Mouse (Mus musculus): ENCODE data around the gene Tmem238. TPM values are rescaled to one million over a fixed set of nuclear protein-coding genes. Genes with fewer than 3 reads are reported as not detected.
A peak's percentile ranks its signal among the peaks of the same experiment; 100 is the strongest.

Gene Tmem238
- polyA plus RNA-seq (2014; fragmentation: Nextera tagmentation; extraction: Ambion mirVana) = 0.78 and 0.93 TPM in 2 replicates

DNA sequence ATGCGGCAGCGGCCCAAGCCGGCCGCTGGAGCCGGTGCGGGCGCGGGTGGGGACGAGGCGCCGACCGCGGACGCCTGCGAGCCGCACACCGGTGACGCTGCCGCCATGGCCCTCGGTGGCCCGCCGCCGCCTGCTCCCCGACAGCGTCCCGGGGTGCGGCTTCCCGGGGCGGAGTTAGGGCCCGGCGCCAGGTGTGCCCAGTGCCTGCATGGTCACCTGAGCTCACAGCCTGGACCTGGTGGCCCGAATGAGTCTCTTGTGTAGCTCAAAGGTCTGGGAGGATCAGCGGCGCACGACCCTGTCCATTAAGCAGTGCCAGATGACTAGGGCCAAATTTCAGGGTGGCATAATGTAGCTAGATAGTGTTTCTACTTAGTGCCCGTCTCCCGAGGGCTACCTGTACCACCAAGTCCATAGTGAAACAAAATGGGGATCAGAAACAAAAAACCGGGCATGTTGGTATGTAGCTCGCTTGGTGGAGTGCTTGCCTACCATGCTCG lies at the start of gene Tmem238:
Gene Tmem238, minus strand, starts transcription at position 221 of the 500 bp plus-strand sequence.
- WGBS = 28% methylated on average over 12 of the region's 40 CpGs
- no peaks in the 10 kb centered on the region for H3K4me1 ChIP-seq (replicated peaks; ENCODE audit: control insufficient read depth, insufficient read depth, low read length)
- H3K36me3 ChIP-seq (ENCODE audit: control insufficient read depth, insufficient read depth, low read length) = no peaks in the 10 kb centered on the region
- H3K4me2 ChIP-seq (replicated peaks; ENCODE audit: low read depth, low read length) = peak within 1 kb of the TSS; percentile 84
- ATAC-seq (ENCODE audit: low FRiP score) (no peak), DNase-seq (ENCODE audit: low spot score) (peak; percentile 38)
- peak within 1 kb of the TSS; percentile 78 for H3K9ac ChIP-seq (ENCODE audit: low read depth, low read length)
- H3K4me3 ChIP-seq (ENCODE audit: low read depth, low read length) = peak within 1 kb of the TSS; percentile 45
- peaks cover 6% of the 10 kb centered on the region; the same call in 1 of the 2 replicates for H3K27me3 ChIP-seq (ENCODE audit: control insufficient read depth, insufficient read depth, low read length)
- no peak within 1 kb of the TSS for H3K27ac ChIP-seq (ENCODE audit: low read depth, low read length)
- no peaks in the 10 kb centered on the region for H3K9me3 ChIP-seq (ENCODE audit: control insufficient read depth, low read length)

GRCm38 (mm10) chr7:4837639-4838038 lies 48.2 kb upstream of the Tmem238 start:
- Histone ChIP-seq H3K9ac (ENCODE audit: low read depth, low read length) (no peak overlapping the region), H3K4me3 (ENCODE audit: low read depth, low read length) (no peak overlapping the region), H3K27me3 (ENCODE audit: control insufficient read depth, insufficient read depth, low read length) (peaks cover 21% of the 10 kb centered on the region), H3K4me2 (replicated peaks; ENCODE audit: low read depth, low read length) (no peak overlapping the region), H3K36me3 (ENCODE audit: control insufficient read depth, insufficient read depth, low read length) (no peaks in the 10 kb centered on the region), H3K27ac (ENCODE audit: low read depth, low read length) (no peak overlapping the region), H3K9me3 (ENCODE audit: control insufficient read depth, low read length) (no peaks in the 10 kb centered on the region), H3K4me1 (replicated peaks; ENCODE audit: control insufficient read depth, insufficient read depth, low read length) (no peaks in the 10 kb centered on the region; the same call in none of the 2 replicates)
- ATAC-seq (ENCODE audit: low FRiP score) = no peak
- WGBS = 13% methylated on average over 1 of the region's 1 CpGs
- DNase-seq (ENCODE audit: low spot score) = no peak

- Histone ChIP-seq H3K27ac (ENCODE audit: low read depth, low read length) (peak overlapping the region; percentile 67; the same call in 1 of the 2 replicates), H3K4me2 (replicated peaks; ENCODE audit: low read depth, low read length) (peak overlapping the region; percentile 96), H3K4me3 (ENCODE audit: low read depth, low read length) (peak overlapping the region; percentile 55), H3K4me1 (replicated peaks; ENCODE audit: control insufficient read depth, insufficient read depth, low read length) (no peaks in the 10 kb centered on the region; the same call in 1 of the 2 replicates), H3K9me3 (ENCODE audit: control insufficient read depth, low read length) (no peaks in the 10 kb centered on the region), H3K9ac (ENCODE audit: low read depth, low read length) (peak overlapping the region; percentile 73), H3K36me3 (ENCODE audit: control insufficient read depth, insufficient read depth, low read length) (no peaks in the 10 kb centered on the region), H3K27me3 (ENCODE audit: control insufficient read depth, insufficient read depth, low read length) (peaks cover 17% of the 10 kb centered on the region)
- DNase-seq (ENCODE audit: low spot score) = peak; percentile 79
- ATAC-seq (ENCODE audit: low FRiP score) = peak; percentile 92
- WGBS = 0% methylated on average over 40 of the region's 51 CpGs
Observed at GRCm38 (mm10) chr7:4836351-4836792, 46.9 kb upstream of the Tmem238 start.

DNA sequence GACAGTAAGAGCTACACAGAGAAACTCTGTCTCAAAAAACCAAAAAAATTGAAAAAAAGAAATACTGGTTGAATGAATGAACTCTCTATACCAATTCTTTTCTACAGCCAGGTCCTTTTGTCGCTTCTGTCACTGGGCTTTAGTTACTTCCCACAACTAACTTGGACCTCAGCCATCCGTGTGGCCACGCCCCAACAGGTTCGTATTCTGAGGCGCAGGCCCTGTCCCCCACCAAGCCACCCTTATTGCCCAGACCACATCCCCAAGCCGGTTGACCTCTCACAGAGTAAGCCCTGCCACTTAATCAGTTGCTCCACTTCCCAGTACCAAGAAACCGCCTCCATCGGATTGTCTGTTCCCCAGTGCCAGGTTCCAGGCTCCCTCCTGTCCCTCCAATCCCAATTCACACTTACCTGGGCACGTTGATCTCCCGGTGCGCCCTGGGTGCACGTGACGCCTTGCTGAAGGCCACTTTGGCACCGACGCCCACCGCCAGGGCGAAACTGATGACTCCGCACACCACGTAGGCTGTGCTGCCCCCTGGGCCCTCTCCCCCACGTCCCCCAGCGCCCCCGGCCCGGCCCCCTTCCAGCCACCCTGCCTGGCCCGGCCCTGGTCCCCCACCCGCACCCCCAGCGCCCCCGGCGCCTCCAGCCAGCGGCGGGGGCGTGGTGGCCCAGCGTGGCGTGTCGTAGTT lies 46.3 kb upstream of the Tmem238 start:
- H3K4me3 ChIP-seq (ENCODE audit: low read depth, low read length) = peak overlapping the region; percentile 55
- 7% methylated on average over 34 of the region's 34 CpGs for WGBS
- H3K4me1 ChIP-seq (replicated peaks; ENCODE audit: control insufficient read depth, insufficient read depth, low read length) = no peaks in the 10 kb centered on the region; the same call in 1 of the 2 replicates
- H3K4me2 ChIP-seq (replicated peaks; ENCODE audit: low read depth, low read length) = peak overlapping the region; percentile 96
- 0 out of 2 replicates have a peak overlapping the region, but pooled peaks have one; percentile 6 for H3K27ac ChIP-seq (ENCODE audit: low read depth, low read length)
- H3K36me3 ChIP-seq (ENCODE audit: control insufficient read depth, insufficient read depth, low read length) = no peaks in the 10 kb centered on the region
- DNase-seq (ENCODE audit: low spot score) (no peak), ATAC-seq (ENCODE audit: low FRiP score) (no peak; the same call in none of the 2 replicates)
- no peaks in the 10 kb centered on the region for H3K9me3 ChIP-seq (ENCODE audit: control insufficient read depth, low read length)
- H3K27me3 ChIP-seq (ENCODE audit: control insufficient read depth, insufficient read depth, low read length) = peaks cover 18% of the 10 kb centered on the region
- H3K9ac ChIP-seq (ENCODE audit: low read depth, low read length) = peak overlapping the region; percentile 73

DNA sequence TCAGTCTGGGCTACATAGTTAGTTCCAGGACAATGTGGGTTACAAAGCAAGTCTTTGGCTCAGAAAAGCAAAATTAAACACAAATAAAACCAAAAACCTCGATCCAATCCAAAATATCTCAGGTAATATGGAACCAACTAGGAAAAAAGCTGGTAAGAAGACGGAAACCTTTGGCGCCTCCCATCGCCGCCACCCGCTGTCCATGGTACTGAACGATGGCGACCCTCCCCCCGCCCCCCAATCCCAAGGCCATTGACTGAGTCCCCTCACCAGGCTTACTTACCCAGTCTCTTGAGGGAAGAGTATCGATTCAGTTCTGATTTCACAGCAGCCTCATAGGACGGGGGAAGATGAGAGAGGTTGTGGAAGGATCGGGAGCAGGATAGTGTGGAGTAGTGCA lies 41.0 kb upstream of the Tmem238 start:
- no peaks in the 10 kb centered on the region for H3K36me3 ChIP-seq (ENCODE audit: control insufficient read depth, insufficient read depth, low read length)
- whole genome bisulfite sequencing = 11% methylated on average over 12 of the region's 12 CpGs
- H3K9ac ChIP-seq (ENCODE audit: low read depth, low read length) = 0 out of 2 replicates have a peak overlapping the region, but pooled peaks have one; percentile 7
- no peak overlapping the region for H3K4me3 ChIP-seq (ENCODE audit: low read depth, low read length)
- ATAC-seq (ENCODE audit: low FRiP score) (peak; percentile 51; the same call in 1 of the 2 replicates), DNase-seq (ENCODE audit: low spot score) (peak; percentile 35)
- H3K9me3 ChIP-seq (ENCODE audit: control insufficient read depth, low read length) = no peaks in the 10 kb centered on the region
- H3K27ac ChIP-seq (ENCODE audit: low read depth, low read length) = no peak overlapping the region
- H3K27me3 ChIP-seq (ENCODE audit: control insufficient read depth, insufficient read depth, low read length) = peaks cover 6% of the 10 kb centered on the region; the same call in 1 of the 2 replicates
- no peak overlapping the region for H3K4me2 ChIP-seq (replicated peaks; ENCODE audit: low read depth, low read length)
- no peaks in the 10 kb centered on the region for H3K4me1 ChIP-seq (replicated peaks; ENCODE audit: control insufficient read depth, insufficient read depth, low read length)

GRCm38 (mm10) chr7:4825365-4825764 lies 35.9 kb upstream of the Tmem238 start:
- WGBS = 53% methylated on average over 4 of the region's 4 CpGs
- Histone ChIP-seq H3K27me3 (ENCODE audit: control insufficient read depth, insufficient read depth, low read length) (no peaks in the 10 kb centered on the region; the same call in 1 of the 2 replicates), H3K9ac (ENCODE audit: low read depth, low read length) (no peak overlapping the region), H3K4me1 (replicated peaks; ENCODE audit: control insufficient read depth, insufficient read depth, low read length) (no peaks in the 10 kb centered on the region), H3K36me3 (ENCODE audit: control insufficient read depth, insufficient read depth, low read length) (no peaks in the 10 kb centered on the region), H3K4me2 (replicated peaks; ENCODE audit: low read depth, low read length) (no peak overlapping the region), H3K9me3 (ENCODE audit: control insufficient read depth, low read length) (no peaks in the 10 kb centered on the region), H3K4me3 (ENCODE audit: low read depth, low read length) (no peak overlapping the region), H3K27ac (ENCODE audit: low read depth, low read length) (no peak overlapping the region)
- DNase-seq (ENCODE audit: low spot score) = no peak
- no peak for ATAC-seq (ENCODE audit: low FRiP score)

DNA sequence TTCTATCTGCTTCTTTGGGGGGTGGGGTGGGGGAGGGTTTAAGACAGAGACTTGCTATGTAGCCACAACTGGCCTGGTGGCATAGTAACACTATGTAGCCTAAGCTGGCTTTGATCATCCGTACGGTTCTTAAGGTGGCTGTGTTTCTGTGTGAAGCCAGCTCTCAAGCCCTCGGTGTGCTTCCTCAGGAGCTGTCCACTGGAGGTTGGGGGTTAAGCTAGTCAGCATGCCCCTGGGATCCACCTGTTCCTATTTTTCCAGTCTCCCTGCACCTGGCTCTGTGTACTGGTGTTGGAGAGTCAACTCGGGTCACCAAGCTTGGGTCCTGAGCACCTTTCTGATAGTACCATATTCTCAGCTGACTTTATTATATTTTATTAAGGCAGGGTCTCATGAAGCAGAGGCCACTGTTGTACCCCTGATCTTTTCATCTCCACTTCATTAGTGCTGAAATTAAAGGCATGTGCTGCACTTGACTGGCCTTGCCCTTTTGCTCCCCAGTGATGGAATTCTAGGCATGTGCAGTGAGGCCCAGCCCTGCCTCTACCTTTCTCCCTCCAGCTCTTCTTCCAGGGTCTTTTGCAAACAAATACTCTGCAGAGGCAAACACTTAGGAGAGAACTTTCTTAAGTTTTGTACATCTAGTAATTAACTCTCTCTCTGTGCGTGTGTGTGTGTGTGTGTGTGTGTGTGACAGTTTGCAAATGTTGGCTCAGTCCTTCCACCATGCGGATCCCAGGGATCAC lies 32.9 kb upstream of the Tmem238 start:
- no peak overlapping the region for H3K4me3 ChIP-seq (ENCODE audit: low read depth, low read length)
- no peaks in the 10 kb centered on the region for H3K9me3 ChIP-seq (ENCODE audit: control insufficient read depth, low read length)
- no peak overlapping the region for H3K27ac ChIP-seq (ENCODE audit: low read depth, low read length)
- H3K4me1 ChIP-seq (replicated peaks; ENCODE audit: control insufficient read depth, insufficient read depth, low read length) = no peaks in the 10 kb centered on the region
- H3K9ac ChIP-seq (ENCODE audit: low read depth, low read length) = no peak overlapping the region
- no peaks in the 10 kb centered on the region for H3K27me3 ChIP-seq (ENCODE audit: control insufficient read depth, insufficient read depth, low read length)
- DNase-seq (ENCODE audit: low spot score) (no peak), ATAC-seq (ENCODE audit: low FRiP score) (no peak)
- WGBS = 75% methylated on average over 6 of the region's 6 CpGs
- H3K4me2 ChIP-seq (replicated peaks; ENCODE audit: low read depth, low read length) = no peak overlapping the region
- no peaks in the 10 kb centered on the region for H3K36me3 ChIP-seq (ENCODE audit: control insufficient read depth, insufficient read depth, low read length)

- 86% methylated on average over 4 of the region's 4 CpGs for WGBS
- no peak overlapping the region for H3K9ac ChIP-seq (ENCODE audit: low read depth, low read length)
- H3K4me2 ChIP-seq (replicated peaks; ENCODE audit: low read depth, low read length) = no peak overlapping the region
- no peaks in the 10 kb centered on the region for H3K4me1 ChIP-seq (replicated peaks; ENCODE audit: control insufficient read depth, insufficient read depth, low read length)
- H3K27me3 ChIP-seq (ENCODE audit: control insufficient read depth, insufficient read depth, low read length) = no peaks in the 10 kb centered on the region
- ATAC-seq (ENCODE audit: low FRiP score) (no peak), DNase-seq (ENCODE audit: low spot score) (no peak)
- no peaks in the 10 kb centered on the region for H3K9me3 ChIP-seq (ENCODE audit: control insufficient read depth, low read length)
- H3K36me3 ChIP-seq (ENCODE audit: control insufficient read depth, insufficient read depth, low read length) = no peaks in the 10 kb centered on the region
- H3K4me3 ChIP-seq (ENCODE audit: low read depth, low read length) = no peak overlapping the region
- H3K27ac ChIP-seq (ENCODE audit: low read depth, low read length) = no peak overlapping the region
Observed at GRCm38 (mm10) chr7:4821690-4822089, 32.2 kb upstream of the Tmem238 start.

Measured in hindbrain, embryonic 11.5 days (tissue).